Mouse (Mus musculus): ENCODE results near the gene Calm2. TPM values are rescaled to one million over a fixed set of nuclear protein-coding genes. Genes with fewer than 3 reads are reported as not detected.
A peak's percentile ranks its signal among the peaks of the same experiment; 100 is the strongest.

The Calm2 gene
- polyA plus RNA-seq, 1 experiment = 2,002 TPM

- Histone ChIP-seq H3K4me1 (ENCODE audit: control insufficient read depth, insufficient read depth, low read length) (peaks cover 17% of the 10 kb centered on the region), H3K4me3 (replicated peaks; ENCODE audit: insufficient read depth, low read depth, low read length) (no peak overlapping the region), H3K27ac (ENCODE audit: insufficient read depth, low read length) (no peak overlapping the region), H3K27me3 (ENCODE audit: control insufficient read depth, insufficient read depth, low read length) (no peaks in the 10 kb centered on the region)
- no peak for TF ChIP-seq CTCF (IDR thresholded peaks at IDR 0.05; ENCODE audit: borderline replicate concordance, insufficient read depth, low read depth, low read length)
- TF ChIP-seq POLR2A (IDR thresholded peaks at IDR 0.05; ENCODE audit: borderline replicate concordance, insufficient read depth, low read length) = no peak
- WGBS = 65% methylated on average over 7 of the region's 7 CpGs
- no peak for DNase-seq
These were observed 11.2 kb upstream of the Calm2 start for GRCm38 (mm10) chr17:87457961-87458360.

DNA sequence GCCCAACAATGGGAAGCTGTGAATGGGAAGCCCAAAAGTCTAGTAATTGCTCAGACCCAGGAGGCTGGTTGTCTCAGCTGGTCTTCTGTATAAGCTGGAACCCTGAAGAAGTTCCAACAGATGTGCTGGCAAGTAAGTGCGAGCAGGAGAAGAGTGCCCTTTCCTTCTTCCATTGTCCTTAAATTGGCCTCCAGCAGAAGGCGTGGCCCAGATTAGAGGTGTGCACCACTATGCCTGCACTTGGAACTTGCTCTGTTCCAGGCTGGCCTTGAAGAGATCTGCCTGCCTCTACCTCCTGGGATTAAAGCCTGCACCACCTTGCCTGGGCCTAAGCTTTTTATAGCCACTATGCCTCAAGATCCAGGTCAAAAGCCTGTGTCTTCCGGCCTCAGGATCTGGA lies 7.4 kb upstream of the Calm2 start:
- 94% methylated on average over 3 of the region's 3 CpGs for WGBS
- Histone ChIP-seq H3K27ac (ENCODE audit: insufficient read depth, low read length) (no peak overlapping the region), H3K4me3 (replicated peaks; ENCODE audit: insufficient read depth, low read depth, low read length) (no peak overlapping the region), H3K27me3 (ENCODE audit: control insufficient read depth, insufficient read depth, low read length) (no peaks in the 10 kb centered on the region), H3K4me1 (ENCODE audit: control insufficient read depth, insufficient read depth, low read length) (peaks cover 8% of the 10 kb centered on the region; the same call in 1 of the 2 replicates)
- no peak for TF ChIP-seq POLR2A (IDR thresholded peaks at IDR 0.05; ENCODE audit: borderline replicate concordance, insufficient read depth, low read length)
- no peak for TF ChIP-seq CTCF (IDR thresholded peaks at IDR 0.05; ENCODE audit: borderline replicate concordance, insufficient read depth, low read depth, low read length)
- DNase-seq = no peak

DNA sequence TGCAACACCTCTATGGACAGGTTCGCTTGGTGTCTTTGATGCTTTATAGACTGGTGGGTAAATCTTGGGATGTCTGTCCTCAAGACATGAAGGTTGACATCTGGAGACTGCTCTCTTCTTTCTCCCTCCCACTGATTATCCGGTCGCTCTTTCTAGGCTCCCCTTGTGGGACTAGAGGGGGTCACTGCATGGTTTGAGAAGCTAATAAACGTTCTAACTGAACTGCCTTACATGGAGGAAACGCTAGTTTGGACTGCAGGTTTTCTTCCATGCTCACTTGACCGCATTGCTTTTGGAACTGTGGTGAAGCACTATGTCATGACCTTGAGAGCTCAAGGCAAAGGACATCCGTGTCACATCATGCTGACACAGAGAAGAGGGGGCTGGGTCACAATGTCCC lies 6.6 kb upstream of the Calm2 start:
- WGBS = 85% methylated on average over 7 of the region's 7 CpGs
- no peak overlapping the region for H3K4me3 ChIP-seq (replicated peaks; ENCODE audit: insufficient read depth, low read depth, low read length)
- peaks cover 5% of the 10 kb centered on the region; the same call in 1 of the 2 replicates for H3K4me1 ChIP-seq (ENCODE audit: control insufficient read depth, insufficient read depth, low read length)
- DNase-seq = no peak
- H3K27me3 ChIP-seq (ENCODE audit: control insufficient read depth, insufficient read depth, low read length) = no peaks in the 10 kb centered on the region
- no peak for TF ChIP-seq POLR2A (IDR thresholded peaks at IDR 0.05; ENCODE audit: borderline replicate concordance, insufficient read depth, low read length)
- no peak for TF ChIP-seq CTCF (IDR thresholded peaks at IDR 0.05; ENCODE audit: borderline replicate concordance, insufficient read depth, low read depth, low read length)
- H3K27ac ChIP-seq (ENCODE audit: insufficient read depth, low read length) = no peak overlapping the region

GRCm38 (mm10) chr17:87448881-87449280 lies 2.1 kb upstream of the Calm2 start:
- H3K27ac ChIP-seq (ENCODE audit: insufficient read depth, low read length) = no peak overlapping the region
- H3K4me1 ChIP-seq (ENCODE audit: control insufficient read depth, insufficient read depth, low read length) = no peaks in the 10 kb centered on the region
- H3K4me3 ChIP-seq (replicated peaks; ENCODE audit: insufficient read depth, low read depth, low read length) = no peak overlapping the region
- no peak for DNase-seq
- 88% methylated on average over 8 of the region's 8 CpGs for WGBS
- TF ChIP-seq POLR2A (IDR thresholded peaks at IDR 0.05; ENCODE audit: borderline replicate concordance, insufficient read depth, low read length) (no peak), CTCF (IDR thresholded peaks at IDR 0.05; ENCODE audit: borderline replicate concordance, insufficient read depth, low read depth, low read length) (no peak)
- no peaks in the 10 kb centered on the region for H3K27me3 ChIP-seq (ENCODE audit: control insufficient read depth, insufficient read depth, low read length)

- Histone ChIP-seq H3K4me3 (replicated peaks; ENCODE audit: insufficient read depth, low read depth, low read length) (no peak overlapping the region), H3K27ac (ENCODE audit: insufficient read depth, low read length) (no peak overlapping the region), H3K27me3 (ENCODE audit: control insufficient read depth, insufficient read depth, low read length) (no peaks in the 10 kb centered on the region), H3K4me1 (ENCODE audit: control insufficient read depth, insufficient read depth, low read length) (no peaks in the 10 kb centered on the region)
- TF ChIP-seq POLR2A (IDR thresholded peaks at IDR 0.05; ENCODE audit: borderline replicate concordance, insufficient read depth, low read length) = no peak
- TF ChIP-seq CTCF (IDR thresholded peaks at IDR 0.05; ENCODE audit: borderline replicate concordance, insufficient read depth, low read depth, low read length) = no peak
- 97% methylated on average over 9 of the region's 9 CpGs for WGBS
- no peak for DNase-seq
These were observed 1.6 kb upstream of the Calm2 start for GRCm38 (mm10) chr17:87448339-87448738.

DNA sequence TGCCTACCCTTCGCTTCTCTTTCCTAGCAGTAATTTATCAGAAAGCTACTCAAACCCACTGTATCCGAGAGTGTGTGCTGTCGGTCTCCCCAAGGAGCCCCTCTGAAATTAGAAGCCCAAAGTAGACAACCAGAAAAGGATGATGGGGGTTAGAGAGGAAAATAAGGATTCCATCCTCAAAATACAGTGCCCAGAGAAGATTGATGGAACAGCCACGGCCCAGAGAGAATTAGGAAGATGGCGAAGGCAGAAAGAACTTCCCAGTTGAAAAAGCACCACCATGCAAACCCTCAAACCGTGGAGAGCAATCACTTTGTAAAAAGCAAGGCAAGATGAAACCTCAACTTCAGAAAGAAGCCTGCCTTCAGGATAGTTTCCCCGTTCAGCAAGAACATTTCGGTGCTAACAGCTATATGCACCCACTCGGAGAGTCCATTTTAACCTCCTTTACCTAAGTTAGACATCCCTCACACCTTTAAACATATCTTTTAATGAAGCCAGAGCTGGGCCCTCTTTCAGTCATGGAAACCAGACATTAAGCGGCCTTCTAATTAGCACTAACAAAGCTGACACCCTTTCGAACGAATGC lies 971 bp upstream of the Calm2 start:
- peak overlapping the region; percentile 16 for H3K27ac ChIP-seq (ENCODE audit: insufficient read depth, low read length)
- H3K27me3 ChIP-seq (ENCODE audit: control insufficient read depth, insufficient read depth, low read length) = no peaks in the 10 kb centered on the region
- no peaks in the 10 kb centered on the region for H3K4me1 ChIP-seq (ENCODE audit: control insufficient read depth, insufficient read depth, low read length)
- DNase-seq = peak; percentile 36 to 40
- no peak for TF ChIP-seq POLR2A (IDR thresholded peaks at IDR 0.05; ENCODE audit: borderline replicate concordance, insufficient read depth, low read length)
- TF ChIP-seq CTCF (IDR thresholded peaks at IDR 0.05; ENCODE audit: borderline replicate concordance, insufficient read depth, low read depth, low read length) = no peak
- 58% methylated on average over 12 of the region's 12 CpGs for WGBS
- H3K4me3 ChIP-seq (replicated peaks; ENCODE audit: insufficient read depth, low read depth, low read length) = peak overlapping the region; percentile 71

GRCm38 (mm10) chr17:87445917-87446766 lies 593 bp downstream of the Calm2 start:
- no peaks in the 10 kb centered on the region for H3K27me3 ChIP-seq (ENCODE audit: control insufficient read depth, insufficient read depth, low read length)
- peak overlapping the region; percentile 71 for H3K4me3 ChIP-seq (replicated peaks; ENCODE audit: insufficient read depth, low read depth, low read length)
- 1% methylated on average over 82 of the region's 86 CpGs for WGBS
- DNase-seq = peak; percentile 70 to 78
- no peaks in the 10 kb centered on the region; the same call in 1 of the 2 replicates for H3K4me1 ChIP-seq (ENCODE audit: control insufficient read depth, insufficient read depth, low read length)
- TF ChIP-seq CTCF (IDR thresholded peaks at IDR 0.05; ENCODE audit: borderline replicate concordance, insufficient read depth, low read depth, low read length) (no peak), POLR2A (IDR thresholded peaks at IDR 0.05; ENCODE audit: borderline replicate concordance, insufficient read depth, low read length) (no peak)
- peak overlapping the region; percentile 84 for H3K27ac ChIP-seq (ENCODE audit: insufficient read depth, low read length)

Measured in cerebellum, adult 2 months (tissue).